Mouse (Mus musculus) cortical plate, adult 2 months (tissue): ENCODE data around the gene Tmem167b.

ENCODE experiments used
- CTCF ChIP-seq: fragments of 200-500 bp; IDR thresholded peaks from 2 replicates; pipeline ENCODE4 v1.5.1; 2011; ENCODE audit warnings: mild to moderate bottlenecking, control low read depth, low read length; ENCODE audit not compliant: insufficient read depth; ENCODE audit errors: extremely low read depth
- POLR2A ChIP-seq: fragments of 200-500 bp; IDR thresholded peaks from 2 replicates; pipeline ENCODE4 v1.6.1; 2011; ENCODE audit warnings: mild to moderate bottlenecking, low read length, control low read depth; ENCODE audit not compliant: insufficient read depth; ENCODE audit errors: extremely low read depth

- TF ChIP-seq POLR2A (no peak), CTCF (no peak)
Observed at GRCm38 (mm10) chr3:108533114-108533885, 29.0 kb downstream of the Tmem167b start.
